Mouse (Mus musculus) embryonic facial prominence, embryonic 10.5 days (tissue): ENCODE measurements at regions not wholly inside any gene's neighbourhood (a gene's known extent, or its start where the extent isn't known, plus 50 kb on each side); places are given as distances from the start of the nearest gene placed in this dataset.

Experiments
- DNase-seq: peaks from one replicate; pipeline ENCODE4 v3.0.0-alpha.2; 2017; ENCODE audit warnings: low spot score
- H3K27ac ChIP-seq: fragments of 300-500 bp; sonication (generic); replicated peaks from 2 replicates; pipeline ENCODE4 v1.5.1; 2016; ENCODE audit warnings: mild to moderate bottlenecking
- H3K27me3 ChIP-seq: fragments of 300-500 bp; sonication (generic); replicated peaks from 2 replicates; pipeline ENCODE4 v1.6.1; 2016; ENCODE audit warnings: low read depth, mild to moderate bottlenecking; ENCODE audit not compliant: poor library complexity, severe bottlenecking
- H3K36me3 ChIP-seq: fragments of 300-500 bp; sonication (generic); replicated peaks from 2 replicates; pipeline ENCODE4 v1.6.1; 2016; ENCODE audit warnings: mild to moderate bottlenecking, moderate library complexity
- H3K4me1 ChIP-seq: fragments of 300-500 bp; sonication (generic); 2 replicates; pipeline ENCODE4 v1.6.1; 2016
- H3K4me3 ChIP-seq: fragments of 300-500 bp; sonication (generic); 2 replicates; pipeline ENCODE4 v1.5.1; 2016; ENCODE audit warnings: mild to moderate bottlenecking, moderate library complexity
- H3K9me3 ChIP-seq: fragments of 300-500 bp; sonication (generic); 2 replicates; pipeline ENCODE4 v1.6.1; 2016; ENCODE audit warnings: mild to moderate bottlenecking
- WGBS: fragments of 180-500 bp; shearing (Covaris S2); methylation state at CpG from one replicate; pipeline ENCODE4 v1.1.7; 2016; 5-methylcytosine and 5-hydroxymethylcytosine counted together

GRCm38 (mm10) chr19:15851622-15852021, 95.5 kb downstream of the Psat1 start:
- Histone ChIP-seq H3K27me3 (no peaks in the 10 kb centered on the region), H3K27ac (no peak overlapping the region), H3K36me3 (no peaks in the 10 kb centered on the region), H3K9me3 (no peaks in the 10 kb centered on the region), H3K4me3 (no peak overlapping the region), H3K4me1 (no peaks in the 10 kb centered on the region)
- WGBS, result 93% methylated on average over 3 of the region's 3 CpGs
- DNase-seq, result no peak

- 70% methylated on average over 2 of the region's 2 CpGs for WGBS
- Histone ChIP-seq H3K36me3 (no peaks in the 10 kb centered on the region), H3K9me3 (no peaks in the 10 kb centered on the region), H3K27me3 (no peaks in the 10 kb centered on the region), H3K27ac (no peak overlapping the region), H3K4me3 (no peak overlapping the region), H3K4me1 (no peaks in the 10 kb centered on the region)
- DNase-seq, result no peak
Measured at GRCm38 (mm10) chr19:15850722-15851121, 96.4 kb downstream of the Psat1 start.

GRCm38 (mm10) chr19:15849235-15849634, 97.9 kb downstream of the Psat1 start:
- no peak overlapping the region for H3K4me3 ChIP-seq
- no peaks in the 10 kb centered on the region for H3K9me3 ChIP-seq
- H3K27me3 ChIP-seq, result no peaks in the 10 kb centered on the region
- H3K36me3 ChIP-seq, result no peaks in the 10 kb centered on the region
- H3K27ac ChIP-seq, result no peak overlapping the region
- H3K4me1 ChIP-seq, result no peaks in the 10 kb centered on the region
- WGBS, result 84% methylated on average over 4 of the region's 4 CpGs
- no peak for DNase-seq

GRCm38 (mm10) chr19:15838327-15838726, 108.8 kb downstream of the Psat1 start:
- peak; percentile 32 for DNase-seq
- 0 out of 2 replicates have a peak, but pooled peaks cover 4% of the 10 kb centered on the region for H3K9me3 ChIP-seq
- no peak overlapping the region for H3K27ac ChIP-seq
- H3K36me3 ChIP-seq, result no peaks in the 10 kb centered on the region
- H3K27me3 ChIP-seq, result no peaks in the 10 kb centered on the region
- H3K4me3 ChIP-seq, result no peak overlapping the region
- 49% methylated on average over 5 of the region's 5 CpGs for WGBS
- H3K4me1 ChIP-seq, result peaks cover 28% of the 10 kb centered on the region

- H3K27me3 ChIP-seq, result no peaks in the 10 kb centered on the region; the same call in 1 of the 2 replicates
- H3K27ac ChIP-seq, result no peak overlapping the region
- H3K9me3 ChIP-seq, result 0 out of 2 replicates have a peak, but pooled peaks cover 4% of the 10 kb centered on the region
- no peaks in the 10 kb centered on the region for H3K36me3 ChIP-seq
- peaks cover 28% of the 10 kb centered on the region for H3K4me1 ChIP-seq
- no peak for DNase-seq
- no peak overlapping the region for H3K4me3 ChIP-seq
- WGBS, result 39% methylated on average over 1 of the region's 1 CpGs
Measured at GRCm38 (mm10) chr19:15837715-15838175, 109.4 kb downstream of the Psat1 start.

- Histone ChIP-seq H3K27ac (no peak overlapping the region), H3K27me3 (no peaks in the 10 kb centered on the region; the same call in 1 of the 2 replicates), H3K4me1 (peaks cover 28% of the 10 kb centered on the region), H3K4me3 (no peak overlapping the region), H3K9me3 (0 out of 2 replicates have a peak, but pooled peaks cover 4% of the 10 kb centered on the region), H3K36me3 (no peaks in the 10 kb centered on the region)
- WGBS, result 29% methylated on average over 7 of the region's 7 CpGs
- no peak for DNase-seq
Measured at GRCm38 (mm10) chr19:15836956-15837714, 110.0 kb downstream of the Psat1 start.

- DNase-seq, result peak; percentile 12
- 58% methylated on average over 7 of the region's 7 CpGs for WGBS
- H3K27ac ChIP-seq, result no peak overlapping the region
- no peak overlapping the region for H3K4me3 ChIP-seq
- peaks cover 28% of the 10 kb centered on the region for H3K4me1 ChIP-seq
- H3K27me3 ChIP-seq, result no peaks in the 10 kb centered on the region; the same call in 1 of the 2 replicates
- no peaks in the 10 kb centered on the region for H3K36me3 ChIP-seq
- H3K9me3 ChIP-seq, result 0 out of 2 replicates have a peak, but pooled peaks cover 4% of the 10 kb centered on the region
Measured at GRCm38 (mm10) chr19:15836201-15836955, 110.8 kb downstream of the Psat1 start.

- no peaks in the 10 kb centered on the region for H3K36me3 ChIP-seq
- no peak overlapping the region for H3K4me3 ChIP-seq
- H3K27me3 ChIP-seq, result no peaks in the 10 kb centered on the region; the same call in 1 of the 2 replicates
- no peak overlapping the region for H3K27ac ChIP-seq
- H3K4me1 ChIP-seq, result no peaks in the 10 kb centered on the region
- no peak for DNase-seq
- H3K9me3 ChIP-seq, result no peaks in the 10 kb centered on the region
Measured at GRCm38 (mm10) chr19:15830385-15830784, 116.8 kb downstream of the Psat1 start.

GRCm38 (mm10) chr19:15829158-15829557, 118.0 kb downstream of the Psat1 start:
- WGBS, result 84% methylated on average over 5 of the region's 5 CpGs
- no peaks in the 10 kb centered on the region for H3K9me3 ChIP-seq
- no peaks in the 10 kb centered on the region; the same call in 1 of the 2 replicates for H3K27me3 ChIP-seq
- H3K4me1 ChIP-seq, result no peaks in the 10 kb centered on the region
- H3K36me3 ChIP-seq, result no peaks in the 10 kb centered on the region
- DNase-seq, result no peak
- no peak overlapping the region for H3K4me3 ChIP-seq
- no peak overlapping the region for H3K27ac ChIP-seq

- no peaks in the 10 kb centered on the region; the same call in 1 of the 2 replicates for H3K27me3 ChIP-seq
- no peaks in the 10 kb centered on the region for H3K36me3 ChIP-seq
- H3K9me3 ChIP-seq, result no peaks in the 10 kb centered on the region
- no peak overlapping the region for H3K27ac ChIP-seq
- no peaks in the 10 kb centered on the region for H3K4me1 ChIP-seq
- H3K4me3 ChIP-seq, result no peak overlapping the region
- 85% methylated on average over 10 of the region's 10 CpGs for WGBS
- no peak for DNase-seq
Measured at GRCm38 (mm10) chr19:15827990-15828705, 119.0 kb downstream of the Psat1 start.

GRCm38 (mm10) chr19:15827120-15827989, 119.8 kb downstream of the Psat1 start:
- no peak overlapping the region for H3K27ac ChIP-seq
- no peak for DNase-seq
- 78% methylated on average over 9 of the region's 9 CpGs for WGBS

More at GRCm38 (mm10) chr19:15827120-15827989, 119.8 kb downstream of the Psat1 start:
- Histone ChIP-seq H3K9me3 (no peaks in the 10 kb centered on the region), H3K27me3 (no peaks in the 10 kb centered on the region), H3K36me3 (no peaks in the 10 kb centered on the region), H3K4me1 (no peaks in the 10 kb centered on the region), H3K4me3 (no peak overlapping the region)
